Mouse (Mus musculus) limb, embryonic 11.5 days (tissue): ENCODE measurements around the gene Rbms1. TPM values are rescaled to one million over a fixed set of nuclear protein-coding genes. Genes with fewer than 3 reads are reported as not detected.

Experiments used
- ATAC-seq: fragments of 200-750 bp; cut with Nextera tagmentation; 2 replicates; pipeline ENCODE4 v1.8.0; 2017; ENCODE audit warnings: low read depth; ENCODE audit not compliant: insufficient number of reproducible peaks, low FRiP score, low TSS enrichment
- DNase-seq: peaks from one replicate; pipeline ENCODE4 v3.0.0-alpha.2; 2015; ENCODE audit warnings: low spot score
- H3K27ac ChIP-seq: fragments of 300-500 bp; sonication (generic); replicated peaks from 2 replicates; pipeline ENCODE4 v1.5.1; 2014; ENCODE audit warnings: low read depth, mild to moderate bottlenecking, low read length
- H3K27me3 ChIP-seq: fragments of 300-500 bp; sonication (generic); 2 replicates; pipeline ENCODE4 v1.6.1; 2014; ENCODE audit warnings: mild to moderate bottlenecking, low read length, mixed read lengths; ENCODE audit not compliant: control insufficient read depth, insufficient read depth
- H3K36me3 ChIP-seq: fragments of 300-500 bp; sonication (generic); 2 replicates; pipeline ENCODE4 v1.6.1; 2014; ENCODE audit warnings: mild to moderate bottlenecking, low read length, moderate library complexity, mixed read lengths; ENCODE audit not compliant: control insufficient read depth, insufficient read depth
- H3K4me1 ChIP-seq: fragments of 300-500 bp; sonication (generic); 2 replicates; pipeline ENCODE4 v1.6.1; 2014; ENCODE audit warnings: low read length, mixed read lengths; ENCODE audit not compliant: control insufficient read depth, insufficient read depth
- H3K4me2 ChIP-seq: fragments of 300-500 bp; sonication (generic); 2 replicates; pipeline ENCODE4 v1.6.1; 2014; ENCODE audit warnings: low read depth, mild to moderate bottlenecking, moderate library complexity; ENCODE audit not compliant: severe bottlenecking
- H3K4me3 ChIP-seq: fragments of 300-500 bp; sonication (generic); 2 replicates; pipeline ENCODE4 v1.5.1; 2014; ENCODE audit warnings: low read depth, low read length
- H3K9ac ChIP-seq: fragments of 300-500 bp; sonication (generic); 2 replicates; pipeline ENCODE4 v1.6.1; 2014; ENCODE audit warnings: mild to moderate bottlenecking, low read length
- H3K9me3 ChIP-seq: fragments of 300-500 bp; sonication (generic); 2 replicates; pipeline ENCODE4 v1.6.1; 2016; ENCODE audit warnings: low read length; ENCODE audit not compliant: control insufficient read depth
- WGBS: fragments of 180-500 bp; shearing (Covaris S2); extraction: QIAGEN DNeasy Blood & Tissue Kit; methylation state at CpG from one replicate; pipeline ENCODE4 v1.1.7; 2014; 5-methylcytosine and 5-hydroxymethylcytosine counted together
- polyA plus RNA-seq: library from polyadenylated mRNA; unstranded; fragments of >200 nt; fragmentation: Nextera tagmentation; extraction: Ambion mirVana; gene quantifications from 2 replicates; pipeline ENCODE4 v1.2.1, GENCODE M21; 2014

The Rbms1 gene
- polyA plus RNA-seq, 1 experiment from 2014 or later, result 111 TPM

- no peak overlapping the region for H3K27ac ChIP-seq
- WGBS, result 88% methylated on average over 4 of the region's 4 CpGs
- no peaks in the 10 kb centered on the region for H3K9me3 ChIP-seq
- no peak overlapping the region for H3K4me3 ChIP-seq
- H3K4me1 ChIP-seq, result peaks cover 19% of the 10 kb centered on the region
- ATAC-seq (no peak), DNase-seq (no peak)
- no peaks in the 10 kb centered on the region; the same call in 1 of the 2 replicates for H3K36me3 ChIP-seq
- H3K9ac ChIP-seq, result no peak overlapping the region
- H3K27me3 ChIP-seq, result no peaks in the 10 kb centered on the region
- no peak overlapping the region for H3K4me2 ChIP-seq
These were observed 94.8 kb downstream of the Rbms1 start for GRCm38 (mm10) chr2:60868060-60868662.

- Histone ChIP-seq H3K9ac (no peak overlapping the region), H3K9me3 (no peaks in the 10 kb centered on the region), H3K4me3 (no peak overlapping the region), H3K27ac (no peak overlapping the region), H3K4me1 (peaks cover 18% of the 10 kb centered on the region), H3K4me2 (no peak overlapping the region), H3K36me3 (no peaks in the 10 kb centered on the region; the same call in 1 of the 2 replicates), H3K27me3 (no peaks in the 10 kb centered on the region)
- WGBS, result 95% methylated on average over 8 of the region's 8 CpGs
- ATAC-seq (no peak), DNase-seq (no peak)
These were observed 95.7 kb downstream of the Rbms1 start for GRCm38 (mm10) chr2:60867304-60867703.

- WGBS, result 81% methylated on average over 1 of the region's 1 CpGs
- H3K4me2 ChIP-seq, result no peak overlapping the region
- DNase-seq, result no peak
These were observed 97.1 kb downstream of the Rbms1 start for GRCm38 (mm10) chr2:60865869-60866268.

GRCm38 (mm10) chr2:60864977-60865376 is 98.0 kb downstream of the Rbms1 start:
- no peaks in the 10 kb centered on the region for H3K9me3 ChIP-seq
- ATAC-seq (no peak), DNase-seq (no peak)
- H3K4me2 ChIP-seq, result no peak overlapping the region
- no peaks in the 10 kb centered on the region; the same call in 1 of the 2 replicates for H3K36me3 ChIP-seq
- H3K27me3 ChIP-seq, result no peaks in the 10 kb centered on the region
- 69% methylated on average over 5 of the region's 5 CpGs for WGBS
- no peak overlapping the region for H3K9ac ChIP-seq
- H3K4me3 ChIP-seq, result no peak overlapping the region
- no peak overlapping the region for H3K27ac ChIP-seq
- H3K4me1 ChIP-seq, result no peaks in the 10 kb centered on the region

More at GRCm38 (mm10) chr2:60865869-60866268, 97.1 kb downstream of the Rbms1 start:
- H3K9me3 ChIP-seq, result no peaks in the 10 kb centered on the region
- H3K4me3 ChIP-seq, result no peak overlapping the region
- no peaks in the 10 kb centered on the region; the same call in 1 of the 2 replicates for H3K36me3 ChIP-seq
- H3K27me3 ChIP-seq, result no peaks in the 10 kb centered on the region
- H3K4me1 ChIP-seq, result 0 out of 2 replicates have a peak, but pooled peaks cover 6% of the 10 kb centered on the region
- H3K27ac ChIP-seq, result no peak overlapping the region
- H3K9ac ChIP-seq, result no peak overlapping the region
- ATAC-seq, result no peak

- Histone ChIP-seq H3K27ac (no peak overlapping the region), H3K36me3 (no peaks in the 10 kb centered on the region; the same call in 1 of the 2 replicates), H3K4me2 (no peak overlapping the region), H3K4me3 (no peak overlapping the region), H3K4me1 (no peaks in the 10 kb centered on the region), H3K9ac (no peak overlapping the region), H3K27me3 (no peaks in the 10 kb centered on the region), H3K9me3 (no peaks in the 10 kb centered on the region)
- no peak for DNase-seq
- ATAC-seq, result no peak
- 80% methylated on average over 5 of the region's 5 CpGs for WGBS
These were observed 98.7 kb downstream of the Rbms1 start for GRCm38 (mm10) chr2:60864256-60864795.

GRCm38 (mm10) chr2:60863827-60864226 is 99.2 kb downstream of the Rbms1 start:
- no peak overlapping the region for H3K4me3 ChIP-seq
- WGBS, result 97% methylated on average over 2 of the region's 2 CpGs
- no peaks in the 10 kb centered on the region; the same call in 1 of the 2 replicates for H3K36me3 ChIP-seq
- no peak for DNase-seq
- no peak for ATAC-seq
- H3K27me3 ChIP-seq, result no peaks in the 10 kb centered on the region
- no peak overlapping the region for H3K27ac ChIP-seq
- H3K4me2 ChIP-seq, result no peak overlapping the region
- no peaks in the 10 kb centered on the region for H3K4me1 ChIP-seq
- H3K9me3 ChIP-seq, result no peaks in the 10 kb centered on the region
- no peak overlapping the region for H3K9ac ChIP-seq

- Histone ChIP-seq H3K36me3 (no peaks in the 10 kb centered on the region; the same call in 1 of the 2 replicates), H3K9ac (no peak overlapping the region), H3K27me3 (no peaks in the 10 kb centered on the region), H3K4me2 (no peak overlapping the region), H3K4me3 (no peak overlapping the region), H3K9me3 (no peaks in the 10 kb centered on the region), H3K27ac (no peak overlapping the region), H3K4me1 (no peaks in the 10 kb centered on the region)
- ATAC-seq (no peak), DNase-seq (no peak)
- 97% methylated on average over 8 of the region's 8 CpGs for WGBS
These were observed 99.9 kb downstream of the Rbms1 start for GRCm38 (mm10) chr2:60862913-60863711.

GRCm38 (mm10) chr2:60858116-60858515 is 104.9 kb downstream of the Rbms1 start:
- Histone ChIP-seq H3K4me1 (peaks cover 2% of the 10 kb centered on the region; the same call in 1 of the 2 replicates), H3K9me3 (no peaks in the 10 kb centered on the region), H3K36me3 (no peaks in the 10 kb centered on the region; the same call in 1 of the 2 replicates), H3K27ac (no peak overlapping the region), H3K4me2 (no peak overlapping the region), H3K9ac (no peak overlapping the region), H3K4me3 (no peak overlapping the region), H3K27me3 (no peaks in the 10 kb centered on the region)
- DNase-seq (no peak), ATAC-seq (no peak)
- 100% methylated on average over 1 of the region's 1 CpGs for WGBS
